Mouse (Mus musculus): ENCODE measurements around the gene Cdkal1. TPM values are rescaled to one million over a fixed set of nuclear protein-coding genes. Genes with fewer than 3 reads are reported as not detected.

Gene Cdkal1
- polyA plus RNA-seq, 1 experiment from 2014 or later: 30.4 TPM

DNA sequence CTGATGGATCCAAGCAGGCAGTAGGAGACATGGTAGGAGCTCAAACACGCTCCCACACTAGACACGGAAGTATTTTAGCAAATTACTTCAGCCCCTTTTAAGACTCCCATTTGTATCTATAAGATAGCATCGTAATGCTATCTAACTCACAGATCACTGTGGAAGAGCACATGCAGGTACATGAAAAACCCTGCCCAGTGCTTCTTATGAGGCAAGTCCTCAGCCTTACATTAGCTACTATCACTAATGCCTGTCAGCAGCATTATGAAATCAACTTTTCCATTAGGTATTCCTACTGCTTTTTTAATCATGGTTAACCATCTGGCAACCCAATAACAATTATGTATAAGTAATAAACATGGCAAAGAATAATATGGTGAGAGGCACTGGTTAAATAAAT lies 47.5 kb downstream of the Cdkal1 start:
- no peaks in the 10 kb centered on the region for H3K4me1 ChIP-seq (replicated peaks)
- H3K9ac ChIP-seq: no peak overlapping the region
- WGBS: 97% methylated on average over 3 of the region's 3 CpGs
- H3K4me3 ChIP-seq (replicated peaks): no peak overlapping the region
- H3K27ac ChIP-seq: no peak overlapping the region
- H3K4me2 ChIP-seq (replicated peaks): no peak overlapping the region
- no peaks in the 10 kb centered on the region for H3K36me3 ChIP-seq
- no peaks in the 10 kb centered on the region for H3K27me3 ChIP-seq (replicated peaks)
- no peaks in the 10 kb centered on the region for H3K9me3 ChIP-seq
- ATAC-seq: no peak

DNA sequence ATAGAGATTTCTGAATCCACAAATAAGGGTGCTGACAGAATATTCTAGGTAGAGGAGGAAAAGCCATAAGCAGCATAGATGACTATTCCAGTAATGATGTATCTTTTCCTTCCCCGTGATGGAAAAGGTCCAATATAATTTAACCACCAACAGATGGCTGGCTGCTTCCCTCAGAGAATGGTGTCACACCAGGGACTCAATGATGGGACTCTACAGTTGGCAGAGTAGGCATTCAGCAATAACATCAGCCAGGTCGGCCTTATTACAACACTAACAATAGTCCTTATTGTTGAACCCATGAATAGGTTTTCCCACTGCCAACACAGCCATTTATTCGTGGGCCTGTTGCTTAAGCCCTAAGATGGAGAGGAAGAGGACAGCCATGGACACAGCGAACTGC lies 48.6 kb downstream of the Cdkal1 start:
- no peak for ATAC-seq
- H3K27me3 ChIP-seq (replicated peaks): no peaks in the 10 kb centered on the region
- H3K4me2 ChIP-seq (replicated peaks): no peak overlapping the region
- H3K9me3 ChIP-seq: no peaks in the 10 kb centered on the region
- WGBS: 89% methylated on average over 4 of the region's 4 CpGs
- no peaks in the 10 kb centered on the region for H3K36me3 ChIP-seq
- H3K27ac ChIP-seq: no peak overlapping the region
- no peak overlapping the region for H3K9ac ChIP-seq
- H3K4me1 ChIP-seq (replicated peaks): no peaks in the 10 kb centered on the region
- H3K4me3 ChIP-seq (replicated peaks): no peak overlapping the region

DNA sequence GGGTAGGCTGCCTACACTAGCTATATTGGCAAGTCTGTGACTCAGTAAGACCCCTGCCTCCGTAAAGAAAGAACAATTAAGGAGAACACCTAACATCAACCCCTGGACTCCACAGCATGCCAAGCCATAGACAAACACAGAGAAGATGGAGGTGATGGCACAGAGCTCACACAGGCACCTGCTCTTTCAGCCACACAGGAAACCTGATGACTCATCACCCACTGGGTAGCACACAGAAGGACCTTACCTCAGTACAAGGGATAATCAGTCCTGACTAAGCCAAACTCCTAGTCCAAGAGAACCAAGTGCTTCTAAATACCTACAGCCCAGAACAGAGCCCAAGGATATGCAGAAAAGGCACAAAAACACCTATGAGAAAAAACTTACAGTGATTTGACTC lies 50.2 kb downstream of the Cdkal1 start:
- H3K9ac ChIP-seq: no peak overlapping the region
- H3K36me3 ChIP-seq: no peaks in the 10 kb centered on the region
- no peaks in the 10 kb centered on the region for H3K27me3 ChIP-seq (replicated peaks)
- no peaks in the 10 kb centered on the region for H3K9me3 ChIP-seq
- H3K4me2 ChIP-seq (replicated peaks): no peak overlapping the region
- H3K4me3 ChIP-seq (replicated peaks): no peak overlapping the region
- ATAC-seq: no peak
- no peaks in the 10 kb centered on the region for H3K4me1 ChIP-seq (replicated peaks)
- WGBS: 88% methylated on average over 1 of the region's 1 CpGs
- H3K27ac ChIP-seq: no peak overlapping the region

DNA sequence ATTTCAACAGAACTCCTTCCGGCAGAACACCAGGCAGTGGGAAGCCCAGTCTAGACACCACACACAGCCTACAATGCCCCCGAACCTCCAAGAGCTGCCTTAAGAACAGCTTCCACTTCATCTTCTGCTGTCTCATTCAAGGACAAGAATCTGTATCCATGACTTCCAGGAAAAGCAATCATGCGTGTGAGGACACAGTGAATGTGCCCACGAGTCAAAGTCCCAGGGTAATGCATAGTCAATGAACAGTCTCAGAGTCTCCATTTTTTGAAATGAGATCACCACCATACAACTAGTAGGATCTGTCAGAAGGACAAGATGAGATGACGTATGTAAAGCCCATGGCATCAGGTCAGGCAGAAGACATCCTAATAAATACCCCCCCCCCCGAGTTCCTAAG lies 51.4 kb downstream of the Cdkal1 start:
- Histone ChIP-seq H3K4me1 (replicated peaks) (no peaks in the 10 kb centered on the region), H3K4me3 (replicated peaks) (no peak overlapping the region), H3K27me3 (replicated peaks) (no peaks in the 10 kb centered on the region), H3K9me3 (no peaks in the 10 kb centered on the region), H3K36me3 (no peaks in the 10 kb centered on the region), H3K9ac (no peak overlapping the region), H3K27ac (no peak overlapping the region), H3K4me2 (replicated peaks) (no peak overlapping the region)
- no peak for ATAC-seq
- WGBS: 93% methylated on average over 6 of the region's 6 CpGs

DNA sequence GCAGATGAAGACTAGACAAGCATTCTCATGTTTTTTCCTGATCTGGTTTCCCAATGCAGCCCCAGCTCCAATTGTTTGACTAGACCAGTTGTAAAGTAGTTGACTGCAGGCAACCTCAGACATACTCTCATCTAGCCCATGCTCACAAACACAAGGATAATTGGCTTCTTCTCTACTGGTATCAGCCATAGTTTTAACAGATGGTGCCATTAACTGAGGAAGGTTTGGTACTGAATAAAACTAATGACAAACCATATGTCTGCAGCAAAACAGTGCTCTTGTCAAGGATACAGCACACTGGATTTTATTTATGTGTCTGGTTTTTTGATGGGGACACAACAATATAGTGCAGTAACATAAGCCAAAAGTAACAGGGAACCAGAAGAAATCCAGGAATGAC lies 52.8 kb downstream of the Cdkal1 start:
- no peak overlapping the region for H3K4me2 ChIP-seq (replicated peaks)
- H3K9ac ChIP-seq: no peak overlapping the region
- no peak overlapping the region for H3K27ac ChIP-seq
- H3K36me3 ChIP-seq: no peaks in the 10 kb centered on the region
- ATAC-seq: no peak
- no peaks in the 10 kb centered on the region for H3K9me3 ChIP-seq
- no peaks in the 10 kb centered on the region for H3K27me3 ChIP-seq (replicated peaks)
- no peaks in the 10 kb centered on the region for H3K4me1 ChIP-seq (replicated peaks)
- no peak overlapping the region for H3K4me3 ChIP-seq (replicated peaks)

DNA sequence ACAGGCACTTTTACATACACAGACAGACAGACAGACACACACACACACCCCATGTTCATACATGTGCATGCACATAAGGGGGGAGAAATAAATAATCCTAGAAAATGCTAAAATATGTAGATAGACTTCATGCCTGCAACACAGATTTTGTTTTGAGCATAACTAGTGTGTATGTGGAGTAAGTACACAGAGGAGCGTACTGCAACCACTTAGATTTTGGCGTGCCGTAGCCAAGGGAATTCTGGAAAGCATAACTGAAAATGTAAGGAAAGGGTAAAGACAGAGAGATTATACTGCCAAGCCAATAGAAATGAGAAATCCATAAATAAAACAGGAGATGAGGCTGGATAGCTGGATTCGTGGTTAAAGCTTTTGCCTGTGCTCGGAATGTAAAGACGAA lies 55.4 kb downstream of the Cdkal1 start:
- Histone ChIP-seq H3K27me3 (replicated peaks) (no peaks in the 10 kb centered on the region), H3K36me3 (no peaks in the 10 kb centered on the region), H3K27ac (no peak overlapping the region), H3K9me3 (no peaks in the 10 kb centered on the region), H3K4me1 (replicated peaks) (0 out of 2 replicates have a peak, but pooled peaks cover 2% of the 10 kb centered on the region), H3K4me2 (replicated peaks) (no peak overlapping the region), H3K9ac (no peak overlapping the region), H3K4me3 (replicated peaks) (no peak overlapping the region)
- WGBS: 90% methylated on average over 6 of the region's 6 CpGs
- no peak for ATAC-seq

DNA sequence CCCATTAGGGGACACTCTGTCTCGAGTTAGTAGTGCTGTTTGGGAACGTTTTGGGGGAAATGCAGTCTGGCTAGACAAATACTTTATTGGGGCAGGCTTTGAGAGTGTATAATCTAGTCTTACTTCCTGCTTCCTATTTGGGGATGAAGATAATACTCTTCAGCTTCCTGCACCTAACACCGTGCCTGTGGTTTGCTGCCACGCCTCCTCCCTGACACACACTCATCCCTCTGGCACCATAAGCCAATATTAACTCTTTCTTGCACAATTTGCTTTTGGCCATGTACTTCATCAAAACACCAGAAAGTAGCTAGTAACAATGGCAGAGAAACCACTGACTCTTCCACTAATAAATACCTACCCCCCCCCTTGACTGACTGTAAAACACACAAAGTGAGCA lies 63.4 kb downstream of the Cdkal1 start:
- Histone ChIP-seq H3K4me3 (replicated peaks) (no peak overlapping the region), H3K27ac (no peak overlapping the region), H3K9me3 (no peaks in the 10 kb centered on the region), H3K4me2 (replicated peaks) (no peak overlapping the region), H3K36me3 (no peaks in the 10 kb centered on the region), H3K9ac (no peak overlapping the region), H3K27me3 (replicated peaks) (no peaks in the 10 kb centered on the region), H3K4me1 (replicated peaks) (0 out of 2 replicates have a peak, but pooled peaks cover 2% of the 10 kb centered on the region)
- 43% methylated on average over 4 of the region's 4 CpGs for WGBS
- ATAC-seq: no peak

DNA sequence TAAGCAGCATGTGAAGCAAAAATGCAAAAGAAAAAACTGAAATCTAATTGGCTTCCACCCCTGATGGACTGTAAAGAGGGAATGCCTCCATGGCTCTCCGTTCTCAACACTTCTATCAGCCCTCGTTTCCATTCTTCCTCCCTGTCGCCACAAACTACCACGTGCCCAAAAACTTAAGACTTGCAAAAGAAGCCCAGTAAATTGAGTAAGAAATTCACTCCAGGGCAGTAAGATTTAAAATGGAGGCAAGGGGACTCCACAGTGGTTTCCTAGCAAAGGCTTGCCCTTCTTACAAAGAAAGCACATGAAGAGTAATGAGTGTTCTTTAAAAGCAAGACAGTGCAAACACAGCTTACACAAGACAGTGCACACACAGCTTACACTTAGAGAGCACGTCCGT lies 64.0 kb downstream of the Cdkal1 start:
- Histone ChIP-seq H3K27ac (no peak overlapping the region), H3K4me2 (replicated peaks) (no peak overlapping the region), H3K4me1 (replicated peaks) (0 out of 2 replicates have a peak, but pooled peaks cover 4% of the 10 kb centered on the region), H3K9ac (no peak overlapping the region), H3K36me3 (no peaks in the 10 kb centered on the region), H3K4me3 (replicated peaks) (no peak overlapping the region), H3K27me3 (replicated peaks) (no peaks in the 10 kb centered on the region), H3K9me3 (no peaks in the 10 kb centered on the region)
- 84% methylated on average over 6 of the region's 6 CpGs for WGBS
- no peak for ATAC-seq

DNA sequence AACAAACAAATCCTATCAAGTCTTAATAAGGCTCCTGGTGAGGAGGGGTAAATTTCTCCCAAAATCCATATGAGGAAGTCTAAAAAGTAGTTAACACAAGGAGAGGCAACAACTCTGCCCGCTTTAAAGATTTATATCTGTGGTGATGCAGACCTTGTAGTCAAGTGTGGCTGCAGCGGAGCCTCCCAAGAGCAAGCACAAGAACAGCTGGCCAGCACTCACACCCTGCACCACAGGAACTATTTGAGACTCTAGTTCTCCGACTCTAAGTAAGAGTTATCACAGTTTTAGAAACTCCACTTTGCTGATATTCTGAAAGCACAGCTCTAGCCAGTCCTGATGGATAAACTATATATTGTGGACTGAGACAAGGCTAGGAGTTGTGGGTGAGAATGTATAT lies 68.5 kb downstream of the Cdkal1 start:
- H3K9me3 ChIP-seq: no peaks in the 10 kb centered on the region
- H3K4me2 ChIP-seq (replicated peaks): no peak overlapping the region
- 0 out of 2 replicates have a peak, but pooled peaks cover 2% of the 10 kb centered on the region for H3K4me1 ChIP-seq (replicated peaks)
- ATAC-seq: no peak
- H3K36me3 ChIP-seq: no peaks in the 10 kb centered on the region
- no peak overlapping the region for H3K9ac ChIP-seq
- no peaks in the 10 kb centered on the region for H3K27me3 ChIP-seq (replicated peaks)
- 54% methylated on average over 3 of the region's 3 CpGs for WGBS
- no peak overlapping the region for H3K4me3 ChIP-seq (replicated peaks)
- no peak overlapping the region for H3K27ac ChIP-seq

DNA sequence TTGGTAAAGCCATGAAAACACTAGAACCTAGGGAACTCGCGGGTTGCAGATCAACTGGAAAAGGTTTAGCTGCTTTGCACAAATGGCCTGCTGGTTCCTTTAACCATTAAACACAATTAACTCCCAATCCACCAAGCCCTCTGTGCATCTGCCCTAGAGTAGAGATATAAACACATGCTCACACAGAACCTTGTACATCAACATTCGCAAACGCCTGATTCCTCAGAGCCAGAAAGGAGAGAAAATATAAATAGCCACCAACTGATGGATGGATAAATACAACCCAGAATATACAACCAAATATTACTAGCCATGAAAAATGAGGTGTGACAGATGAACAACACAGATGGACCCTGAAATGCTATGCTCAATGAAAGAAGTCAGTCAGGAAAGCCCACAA lies 70.6 kb downstream of the Cdkal1 start:
- H3K4me2 ChIP-seq (replicated peaks): no peak overlapping the region
- H3K4me1 ChIP-seq (replicated peaks): peaks cover 9% of the 10 kb centered on the region; the same call in 1 of the 2 replicates
- H3K9me3 ChIP-seq: no peaks in the 10 kb centered on the region
- no peak overlapping the region for H3K4me3 ChIP-seq (replicated peaks)
- no peak overlapping the region for H3K9ac ChIP-seq
- WGBS: 53% methylated on average over 4 of the region's 4 CpGs
- no peaks in the 10 kb centered on the region for H3K27me3 ChIP-seq (replicated peaks)
- H3K36me3 ChIP-seq: no peaks in the 10 kb centered on the region
- H3K27ac ChIP-seq: no peak overlapping the region
- no peak for ATAC-seq

DNA sequence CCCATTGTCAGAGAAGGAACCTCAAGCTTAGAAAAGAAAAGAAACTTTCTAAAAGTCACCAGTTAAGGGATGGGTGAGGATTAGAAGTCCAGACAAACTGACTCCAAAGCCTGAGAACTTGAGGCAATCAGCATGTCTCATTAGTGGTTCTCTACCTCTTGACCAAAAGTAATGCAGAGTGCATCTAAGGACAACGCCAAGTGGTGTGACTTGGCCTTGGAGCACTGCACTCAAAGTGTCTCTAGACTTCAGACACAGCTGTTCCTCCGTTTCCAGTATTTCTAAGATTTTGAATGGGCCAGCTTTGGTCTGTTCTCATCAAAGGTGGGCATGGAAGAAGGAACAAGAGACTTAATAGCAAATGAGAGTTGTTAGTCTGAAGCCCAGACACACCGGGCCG lies 74.1 kb downstream of the Cdkal1 start:
- Histone ChIP-seq H3K9ac (no peak overlapping the region), H3K4me3 (replicated peaks) (no peak overlapping the region), H3K4me2 (replicated peaks) (no peak overlapping the region), H3K36me3 (no peaks in the 10 kb centered on the region), H3K27me3 (replicated peaks) (no peaks in the 10 kb centered on the region), H3K9me3 (no peaks in the 10 kb centered on the region), H3K4me1 (replicated peaks) (peaks cover 6% of the 10 kb centered on the region; the same call in 1 of the 2 replicates), H3K27ac (no peak overlapping the region)
- WGBS: 79% methylated on average over 4 of the region's 4 CpGs
- no peak for ATAC-seq

DNA sequence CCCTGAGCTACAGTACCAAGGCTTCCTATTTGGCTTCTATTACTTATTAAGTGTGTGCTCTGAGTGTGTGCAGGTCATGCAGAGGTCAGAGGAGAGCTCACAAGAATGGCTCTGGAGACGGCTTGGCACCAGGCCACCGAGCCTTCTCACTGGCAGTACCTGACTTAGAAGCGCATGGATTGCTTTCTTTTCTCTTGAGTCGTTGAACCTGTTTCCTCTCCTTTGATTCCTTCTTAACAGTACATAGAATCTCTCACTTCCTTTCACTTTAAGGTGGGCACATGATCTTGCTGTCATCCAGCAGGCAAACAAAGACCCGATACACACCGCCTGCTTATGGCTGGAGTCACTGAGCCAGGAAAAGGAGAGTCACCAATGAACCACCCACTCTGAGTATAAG lies 74.8 kb downstream of the Cdkal1 start:
- Histone ChIP-seq H3K9me3 (no peaks in the 10 kb centered on the region), H3K27me3 (replicated peaks) (no peaks in the 10 kb centered on the region), H3K9ac (no peak overlapping the region), H3K36me3 (no peaks in the 10 kb centered on the region), H3K27ac (no peak overlapping the region), H3K4me1 (replicated peaks) (peaks cover 6% of the 10 kb centered on the region; the same call in 1 of the 2 replicates), H3K4me2 (replicated peaks) (0 out of 2 replicates have a peak overlapping the region, but pooled peaks have one; percentile 19), H3K4me3 (replicated peaks) (no peak overlapping the region)
- 28% methylated on average over 6 of the region's 6 CpGs for whole genome bisulfite sequencing
- ATAC-seq: peak; percentile 82

DNA sequence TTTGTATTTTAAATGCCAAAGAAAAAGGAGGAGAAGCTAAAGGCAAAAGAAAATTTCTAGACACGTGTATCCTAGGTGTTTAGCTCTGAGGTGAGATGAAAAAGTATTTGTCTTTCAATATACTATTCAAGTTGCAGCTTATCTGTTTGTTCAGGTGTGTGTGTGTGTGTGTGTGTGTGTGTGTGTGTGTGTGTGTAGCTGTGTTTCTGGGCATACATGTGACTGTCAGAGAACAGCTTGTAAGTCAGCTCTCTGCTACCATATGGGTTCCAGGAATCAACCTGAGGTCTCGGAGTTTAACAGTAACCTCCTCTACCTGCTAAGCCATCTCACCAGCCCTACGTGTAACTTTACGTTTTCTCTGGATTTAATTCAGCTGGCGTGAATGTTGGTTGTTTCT lies 76.0 kb downstream of the Cdkal1 start:
- peaks cover 6% of the 10 kb centered on the region; the same call in 1 of the 2 replicates for H3K4me1 ChIP-seq (replicated peaks)
- WGBS: 85% methylated on average over 5 of the region's 5 CpGs
- H3K9ac ChIP-seq: no peak overlapping the region
- no peaks in the 10 kb centered on the region for H3K36me3 ChIP-seq
- no peak overlapping the region for H3K27ac ChIP-seq
- no peaks in the 10 kb centered on the region for H3K9me3 ChIP-seq
- no peaks in the 10 kb centered on the region for H3K27me3 ChIP-seq (replicated peaks)
- ATAC-seq: no peak
- no peak overlapping the region for H3K4me3 ChIP-seq (replicated peaks)
- H3K4me2 ChIP-seq (replicated peaks): no peak overlapping the region
